Mouse (Mus musculus): Measurements from ENCODE around the gene Aamdc. TPM values are rescaled to one million over a fixed set of nuclear protein-coding genes. Genes with fewer than 3 reads are reported as not detected.

The Aamdc gene
- total RNA-seq, 2 experiments from 2014 or later: 32.4 to 35.4 TPM

GRCm38 (mm10) chr7:97536571-97536970, 42.7 kb downstream of the Aamdc start:
- no peak for DNase-seq (ENCODE audit: low spot score in 2 of 2)
- intact Hi-C loops (cut with DNase I): no loop called here

DNA sequence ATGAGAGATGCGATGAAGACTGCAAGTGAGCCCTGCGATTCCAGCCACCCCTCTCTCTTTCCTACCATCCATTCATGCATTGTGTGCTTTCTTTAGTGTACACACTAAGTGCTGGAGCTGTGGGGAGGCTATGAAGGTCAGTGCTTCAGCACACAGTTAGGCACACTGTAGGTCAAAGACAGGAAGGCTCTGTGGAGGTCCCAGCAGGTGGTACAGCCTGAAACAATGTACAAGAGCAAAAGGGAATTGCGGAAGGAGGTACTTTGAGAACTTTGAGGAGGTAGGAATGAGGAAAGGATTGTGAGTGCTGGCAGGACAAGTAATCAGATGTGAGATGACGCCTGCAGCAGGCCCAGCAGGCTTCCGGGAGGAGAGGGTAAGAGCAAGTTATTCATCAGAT, 43.8 kb downstream of the Aamdc start:
- DNase-seq (ENCODE audit: low spot score in 2 of 2): no peak
- intact Hi-C loops (cut with DNase I): no loop called here

GRCm38 (mm10) chr7:97519935-97520334, 59.4 kb downstream of the Aamdc start:
- no peak for DNase-seq (ENCODE audit: low spot score in 2 of 2)
- intact Hi-C loops (cut with DNase I): loop anchor here (10.0 kb wide), 1 partner anchor 165 kb away; no protein-coding TSS in a partner anchor

DNA sequence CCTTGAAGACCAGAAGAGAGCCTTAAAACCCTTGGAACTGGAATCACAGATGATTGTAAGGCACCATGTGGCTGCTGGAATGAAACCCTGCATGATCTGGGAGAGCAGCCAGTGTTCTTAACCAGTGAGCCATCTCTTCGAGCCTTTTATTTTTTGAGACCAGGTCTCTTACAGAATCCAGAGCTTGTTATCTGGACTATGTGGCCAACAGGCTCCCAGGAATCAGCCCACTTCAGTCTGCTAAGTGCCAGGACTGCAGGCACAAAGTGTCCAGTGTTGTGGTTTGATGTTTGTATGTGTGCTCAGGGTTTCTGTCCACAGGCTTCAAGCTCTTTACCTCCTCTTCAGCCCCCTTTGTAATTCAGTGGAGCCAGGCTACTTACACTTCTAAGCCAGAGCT, 64.5 kb downstream of the Aamdc start:
- intact Hi-C loops (cut with DNase I): loop anchor here (10.0 kb wide), 1 partner anchor 170 kb away; no protein-coding TSS in a partner anchor
- no peak for DNase-seq (ENCODE audit: low spot score in 2 of 2)

- DNase-seq (ENCODE audit: low spot score in 2 of 2): no peak
- intact Hi-C loops (cut with DNase I): no loop called here
These were observed 78.6 kb downstream of the Aamdc start for GRCm38 (mm10) chr7:97500555-97501209.

Other genes starting within 250 kb of the Aamdc start
- gene Usp35, start 247.5 kb downstream of the Aamdc start, total RNA-seq (2021): 10 to 100 TPM; 16.7 to 19.3 TPM
- gene Kctd21, start 247.2 kb downstream of the Aamdc start, total RNA-seq (2021): 10 to 100 TPM; 12.9 to 13.5 TPM
- 10 to 100 TPM in 1 of 2 experiments, 1 to 10 TPM in 1; 7.9 to 11.8 TPM for gene Alg8, start 207.9 kb downstream of the Aamdc start, total RNA-seq (2021)
- 100 to 1,000 TPM; 202 to 220 TPM for gene Ndufc2, start 179.5 kb downstream of the Aamdc start, total RNA-seq (2021)
- gene Thrsp, start 161.8 kb downstream of the Aamdc start, total RNA-seq (2021): 10 to 100 TPM; 18.7 to 23.4 TPM
- 1 to 10 TPM; 3.2 to 3.6 TPM for gene Kctd14, start 128.2 kb downstream of the Aamdc start, total RNA-seq (2021)
- 10 to 100 TPM; 28.5 to 32.6 TPM for gene Ints4, start 98.5 kb downstream of the Aamdc start, total RNA-seq (2021)
- 10 to 100 TPM; 40.6 to 50.6 TPM for gene Rsf1, start 392 bp upstream of the Aamdc start, total RNA-seq (2021)
- 10 to 100 TPM; 78.8 to 84.4 TPM for gene Clns1a, start 117.1 kb upstream of the Aamdc start, total RNA-seq (2021)
- gene Aqp11, start 158.8 kb upstream of the Aamdc start, total RNA-seq (2021): 10 to 100 TPM; 22.1 to 23.3 TPM
- gene Pak1, start 209.0 kb upstream of the Aamdc start, total RNA-seq (2021): 100 to 1,000 TPM; 384 to 468 TPM